Mouse (Mus musculus) heart, embryonic 13.5 days (tissue): ENCODE data around the gene Osgep. TPM values are rescaled to one million over a fixed set of nuclear protein-coding genes. Genes with fewer than 3 reads are reported as not detected.
A peak's percentile ranks its signal among the peaks of the same experiment; 100 is the strongest.
"Not testable (repeated sequence)": the region's sequence is repeated elsewhere in the genome, so short reads cannot be mapped to it uniquely, and the experiment has no call there.

Source experiments
- ATAC-seq: fragments of 200-750 bp; cut with Nextera tagmentation; 2 replicates; pipeline ENCODE4 v1.8.0; 2017; ENCODE audit warnings: moderate TSS enrichment; ENCODE audit not compliant: insufficient number of reproducible peaks, low FRiP score, low TSS enrichment; ENCODE audit errors: extremely low read depth
- H3K27ac ChIP-seq: fragments of 300-500 bp; sonication (generic); replicated peaks from 2 replicates; pipeline ENCODE4 v1.5.1; 2015; ENCODE audit warnings: moderate library complexity, mild to moderate bottlenecking, inconsistent platforms
- H3K27me3 ChIP-seq: fragments of 300-500 bp; sonication (generic); replicated peaks from 2 replicates; pipeline ENCODE4 v1.6.1; 2015; ENCODE audit warnings: mild to moderate bottlenecking, inconsistent platforms
- H3K36me3 ChIP-seq: fragments of 300-500 bp; sonication (generic); 2 replicates; pipeline ENCODE4 v1.6.1; 2015; ENCODE audit warnings: mild to moderate bottlenecking, inconsistent platforms
- H3K4me1 ChIP-seq: fragments of 300-500 bp; sonication (generic); 2 replicates; pipeline ENCODE4 v1.6.1; 2015; ENCODE audit warnings: inconsistent platforms
- H3K4me2 ChIP-seq: fragments of 300-500 bp; sonication (generic); 2 replicates; pipeline ENCODE4 v1.6.1; 2015; ENCODE audit warnings: inconsistent platforms, mild to moderate bottlenecking, moderate library complexity
- H3K4me3 ChIP-seq: fragments of 300-500 bp; sonication (generic); 2 replicates; pipeline ENCODE4 v1.5.1; 2015; ENCODE audit warnings: moderate library complexity, mild to moderate bottlenecking, inconsistent platforms
- H3K9ac ChIP-seq: fragments of 300-500 bp; sonication (generic); 2 replicates; pipeline ENCODE4 v1.6.1; 2015; ENCODE audit warnings: inconsistent platforms, mild to moderate bottlenecking, moderate library complexity
- H3K9me3 ChIP-seq: fragments of 300-500 bp; sonication (generic); 2 replicates; pipeline ENCODE4 v1.6.1; 2016; ENCODE audit warnings: inconsistent platforms
- WGBS: fragments of 180-500 bp; shearing (Covaris S2); methylation state at CpG from one replicate; pipeline ENCODE4 v1.1.7; 2015; ENCODE audit warnings: mixed read lengths; 5-methylcytosine and 5-hydroxymethylcytosine counted together
- polyA plus RNA-seq: library from polyadenylated mRNA; unstranded; fragments of >200 nt; fragmentation: Nextera tagmentation; extraction: Ambion mirVana; gene quantifications from 2 replicates; pipeline ENCODE4 v1.2.1, GENCODE M21; 2015

Gene Osgep
- polyA plus RNA-seq, result 112 and 131 TPM in 2 replicates

- Histone ChIP-seq H3K9ac (peak within 1 kb of the TSS; percentile 92), H3K4me2 (peak within 1 kb of the TSS; percentile 78), H3K9me3 (no peaks in the 10 kb centered on the region), H3K27ac (peak within 1 kb of the TSS; percentile 94), H3K36me3 (peaks cover 51% of the 10 kb centered on the region), H3K4me1 (peaks cover 27% of the 10 kb centered on the region), H3K27me3 (no peaks in the 10 kb centered on the region), H3K4me3 (peak within 1 kb of the TSS; percentile 93)
- peak; percentile 93 for ATAC-seq
- under 1% methylated on average over 57 of the region's 57 CpGs for WGBS
These were observed at the start of gene Osgep, which contains the start of gene Apex1 for GRCm38 (mm10) chr14:50924281-50925064. Osgep (minus strand) TSS chr14:50924893. Apex1 (plus strand) TSS chr14:50924968.

- no peak overlapping the region for H3K4me3 ChIP-seq
- no peaks in the 10 kb centered on the region for H3K9me3 ChIP-seq
- H3K27me3 ChIP-seq, result no peaks in the 10 kb centered on the region
- no peak for ATAC-seq
- H3K4me2 ChIP-seq, result no peak overlapping the region
- WGBS, result 31% methylated on average over 4 of the region's 4 CpGs
- peaks cover 15% of the 10 kb centered on the region for H3K4me1 ChIP-seq
- no peak overlapping the region for H3K27ac ChIP-seq
- no peaks in the 10 kb centered on the region for H3K36me3 ChIP-seq
- no peak overlapping the region for H3K9ac ChIP-seq
These were observed 49.0 kb upstream of the Osgep start for GRCm38 (mm10) chr14:50973700-50974099.

- ATAC-seq, H3K9me3 ChIP-seq, H3K9ac ChIP-seq, H3K4me2 ChIP-seq, H3K27me3 ChIP-seq, H3K36me3 ChIP-seq, H3K4me3 ChIP-seq, H3K27ac ChIP-seq: not testable (repeated sequence)
- peaks cover 15% of the 10 kb centered on the region for H3K4me1 ChIP-seq
- WGBS, result 92% methylated on average over 5 of the region's 5 CpGs
These were observed 48.4 kb upstream of the Osgep start for GRCm38 (mm10) chr14:50973054-50973453.

- H3K9me3 ChIP-seq, result no peaks in the 10 kb centered on the region
- no peak for ATAC-seq
- no peaks in the 10 kb centered on the region for H3K27me3 ChIP-seq
- no peak overlapping the region for H3K27ac ChIP-seq
- H3K4me3 ChIP-seq, result no peak overlapping the region
- peaks cover 9% of the 10 kb centered on the region for H3K4me1 ChIP-seq
- WGBS, result 54% methylated on average over 1 of the region's 1 CpGs
- H3K9ac ChIP-seq, result no peak overlapping the region
- H3K36me3 ChIP-seq, result no peaks in the 10 kb centered on the region
- no peak overlapping the region for H3K4me2 ChIP-seq
These were observed 46.1 kb upstream of the Osgep start for GRCm38 (mm10) chr14:50970822-50971221.

- WGBS, result 23% methylated on average over 12 of the region's 12 CpGs
- Histone ChIP-seq H3K9me3 (no peaks in the 10 kb centered on the region), H3K36me3 (no peaks in the 10 kb centered on the region), H3K9ac (peak overlapping the region; percentile 17; the same call in 1 of the 2 replicates), H3K4me2 (peak overlapping the region; percentile 38), H3K4me3 (no peak overlapping the region), H3K4me1 (peaks cover 9% of the 10 kb centered on the region), H3K27me3 (no peaks in the 10 kb centered on the region), H3K27ac (peak overlapping the region; percentile 51; the same call in 1 of the 2 replicates)
- no peak for ATAC-seq
These were observed 45.2 kb upstream of the Osgep start for GRCm38 (mm10) chr14:50969558-50970544.

- Histone ChIP-seq H3K9me3 (no peaks in the 10 kb centered on the region), H3K4me2 (peak overlapping the region; percentile 38; the same call in 1 of the 2 replicates), H3K9ac (no peak overlapping the region), H3K4me1 (peaks cover 9% of the 10 kb centered on the region), H3K27me3 (no peaks in the 10 kb centered on the region), H3K36me3 (no peaks in the 10 kb centered on the region), H3K4me3 (no peak overlapping the region), H3K27ac (no peak overlapping the region)
- 22% methylated on average over 1 of the region's 1 CpGs for WGBS
- no peak for ATAC-seq
These were observed 44.3 kb upstream of the Osgep start for GRCm38 (mm10) chr14:50969041-50969440.

GRCm38 (mm10) chr14:50968216-50968980, 43.7 kb upstream of the Osgep start:
- no peaks in the 10 kb centered on the region for H3K9me3 ChIP-seq
- peaks cover 9% of the 10 kb centered on the region for H3K4me1 ChIP-seq
- H3K4me3 ChIP-seq, result no peak overlapping the region
- H3K27me3 ChIP-seq, result no peaks in the 10 kb centered on the region
- no peak for ATAC-seq
- no peak overlapping the region for H3K9ac ChIP-seq
- H3K4me2 ChIP-seq, result no peak overlapping the region
- no peaks in the 10 kb centered on the region for H3K36me3 ChIP-seq
- 83% methylated on average over 5 of the region's 5 CpGs for WGBS
- H3K27ac ChIP-seq, result no peak overlapping the region

GRCm38 (mm10) chr14:50958289-50958995, 33.7 kb upstream of the Osgep start:
- not testable (repeated sequence) for ATAC-seq, H3K4me2 ChIP-seq, H3K9me3 ChIP-seq, H3K27me3 ChIP-seq, H3K36me3 ChIP-seq, H3K4me1 ChIP-seq, H3K4me3 ChIP-seq, H3K27ac ChIP-seq, H3K9ac ChIP-seq
- WGBS, result 78% methylated on average over 5 of the region's 5 CpGs

- H3K27ac ChIP-seq, H3K4me3 ChIP-seq, H3K9me3 ChIP-seq, H3K27me3 ChIP-seq, ATAC-seq, H3K4me1 ChIP-seq, H3K4me2 ChIP-seq, H3K36me3 ChIP-seq, H3K9ac ChIP-seq: not testable (repeated sequence)
- 70% methylated on average over 3 of the region's 3 CpGs for WGBS
These were observed 32.5 kb upstream of the Osgep start for GRCm38 (mm10) chr14:50957146-50957545.

- H3K27ac ChIP-seq, ATAC-seq, H3K36me3 ChIP-seq, H3K4me3 ChIP-seq, H3K27me3 ChIP-seq, H3K9ac ChIP-seq, H3K4me1 ChIP-seq, H3K9me3 ChIP-seq: not testable (repeated sequence)
- H3K4me2 ChIP-seq, result peak overlapping the region; percentile 64
- WGBS, result 71% methylated on average over 6 of the region's 6 CpGs
These were observed 32.0 kb upstream of the Osgep start for GRCm38 (mm10) chr14:50956724-50957123.
